Mouse (Mus musculus) forebrain, postnatal 0 days (tissue): ENCODE results near the gene Trim11. TPM values are rescaled to one million over a fixed set of nuclear protein-coding genes. Genes with fewer than 3 reads are reported as not detected.

Experiments used
- ATAC-seq: fragments of 200-750 bp; cut with Nextera tagmentation; 2 replicates; pipeline ENCODE4 v1.8.0; 2017; ENCODE audit warnings: mild to moderate bottlenecking, moderate library complexity
- DNase-seq: peaks from one replicate; pipeline ENCODE4 v3.0.0-alpha.2; 2015
- H3K27ac ChIP-seq: fragments of 300-500 bp; sonication (generic); 2 replicates; pipeline ENCODE4 v1.5.1; 2014; ENCODE audit warnings: low read depth, mild to moderate bottlenecking, antibody characterized with exemption, low read length, moderate library complexity, mixed read lengths
- H3K27me3 ChIP-seq: fragments of 300-500 bp; sonication (generic); 2 replicates; pipeline ENCODE4 v1.6.1; 2014; ENCODE audit warnings: mild to moderate bottlenecking, low read length, mixed read lengths; ENCODE audit not compliant: insufficient read depth
- H3K36me3 ChIP-seq: fragments of 300-500 bp; sonication (generic); 2 replicates; pipeline ENCODE4 v1.6.1; 2014; ENCODE audit warnings: mild to moderate bottlenecking, moderate library complexity; ENCODE audit not compliant: insufficient read depth
- H3K4me1 ChIP-seq: fragments of 300-500 bp; sonication (generic); 2 replicates; pipeline ENCODE4 v1.6.1; 2014; ENCODE audit warnings: antibody characterized with exemption; ENCODE audit not compliant: insufficient read depth
- H3K4me2 ChIP-seq: fragments of 300-500 bp; sonication (generic); 2 replicates; pipeline ENCODE4 v1.6.1; 2014; ENCODE audit warnings: low read depth, mild to moderate bottlenecking, moderate library complexity
- H3K4me3 ChIP-seq: fragments of 300-500 bp; sonication (generic); 2 replicates; pipeline ENCODE4 v1.5.1; 2014; ENCODE audit warnings: low read depth, low read length, mixed read lengths
- H3K9ac ChIP-seq: fragments of 300-500 bp; sonication (generic); 2 replicates; pipeline ENCODE4 v1.6.1; 2014; ENCODE audit warnings: mild to moderate bottlenecking
- H3K9me3 ChIP-seq: fragments of 300-500 bp; sonication (generic); 2 replicates; pipeline ENCODE4 v1.6.1; 2016; ENCODE audit warnings: low read length
- CTCF ChIP-seq: sonication (generic); IDR thresholded peaks from 2 replicates; pipeline ENCODE4 v1.5.1; 2016; ENCODE audit warnings: antibody characterized with exemption, control low read depth, low read depth
- WGBS: fragments of 180-500 bp; shearing (Covaris S2); extraction: QIAGEN DNeasy Blood & Tissue Kit; methylation state at CpG from one replicate; pipeline ENCODE4 v1.1.7; 2014; 5-methylcytosine and 5-hydroxymethylcytosine counted together
- microRNA-seq, 2 experiments: library from miRNA; unstranded; fragments of <30 nt; microRNA quantifications; one replicate each; pipeline ENCODE4; 2016
- polyA plus RNA-seq: library from polyadenylated mRNA; unstranded; fragments of >200 nt; fragmentation: Nextera tagmentation; extraction: Ambion mirVana; gene quantifications from 2 replicates; pipeline ENCODE4 v1.2.1, GENCODE M21; 2015
- total RNA-seq: library from RNA; depleted of rRNA; stranded (reverse); fragments of >200 nt; gene quantifications from 2 replicates; pipeline ENCODE4 v1.2.3, GENCODE M21; 2014; rRNA removed

The Trim11 gene
- total and polyA plus RNA-seq, 2 experiments from 2014 or later, result 16.0 to 31.9 TPM

DNA sequence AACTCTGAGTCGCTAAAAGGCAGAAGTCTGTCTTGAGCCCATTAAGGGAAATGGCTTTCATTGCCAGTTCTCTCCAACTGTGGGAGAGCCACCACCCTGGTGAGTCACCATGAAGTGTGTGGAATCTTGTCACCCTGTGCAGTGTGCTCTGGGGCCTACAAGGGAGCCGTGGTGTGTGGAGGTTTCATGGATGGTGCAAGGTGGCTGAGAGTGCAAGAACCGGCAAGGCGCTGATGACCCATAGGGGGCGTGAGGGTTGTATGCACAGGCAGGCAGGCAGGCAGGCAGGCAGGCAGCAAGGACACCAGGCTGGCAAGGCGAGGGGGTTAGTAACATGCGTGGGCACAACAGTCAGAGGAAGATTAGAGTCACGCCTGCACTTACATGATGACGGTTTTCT lies 37.2 kb downstream of the Trim11 start:
- no peaks in the 10 kb centered on the region for H3K4me1 ChIP-seq
- H3K9ac ChIP-seq, result no peak overlapping the region
- no peaks in the 10 kb centered on the region for H3K27me3 ChIP-seq
- WGBS, result 35% methylated on average over 9 of the region's 9 CpGs
- no peak overlapping the region for H3K27ac ChIP-seq
- DNase-seq (no peak), ATAC-seq (no peak)
- no peaks in the 10 kb centered on the region for H3K36me3 ChIP-seq
- TF ChIP-seq CTCF, result peak; percentile 47
- H3K9me3 ChIP-seq, result no peaks in the 10 kb centered on the region
- H3K4me3 ChIP-seq, result no peak overlapping the region
- H3K4me2 ChIP-seq, result no peak overlapping the region

DNA sequence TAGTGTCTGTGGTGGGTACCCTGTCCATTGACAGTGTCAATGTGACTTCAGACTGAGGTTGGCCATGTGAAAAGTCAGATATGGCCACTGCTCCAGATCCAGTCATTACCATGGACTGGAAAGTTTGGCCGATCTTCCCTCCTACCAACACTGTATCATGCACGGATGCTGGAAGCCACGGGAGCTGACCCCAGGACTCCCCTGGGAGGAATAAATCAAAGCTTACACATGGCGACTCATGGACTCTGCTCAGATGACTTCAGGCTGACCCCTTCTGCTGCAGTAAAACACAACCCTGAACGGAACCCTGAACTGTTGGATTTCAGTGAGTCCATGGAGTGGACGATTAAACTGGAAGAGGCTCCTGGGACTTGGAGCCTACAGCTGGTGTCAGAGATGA lies 48.5 kb downstream of the Trim11 start:
- Histone ChIP-seq H3K4me2 (no peak overlapping the region), H3K36me3 (no peaks in the 10 kb centered on the region), H3K4me1 (no peaks in the 10 kb centered on the region), H3K9me3 (no peaks in the 10 kb centered on the region), H3K27me3 (no peaks in the 10 kb centered on the region), H3K27ac (no peak overlapping the region), H3K9ac (no peak overlapping the region), H3K4me3 (no peak overlapping the region)
- ATAC-seq (no peak), DNase-seq (no peak)
- no peak for TF ChIP-seq CTCF
- 85% methylated on average over 6 of the region's 6 CpGs for WGBS

DNA sequence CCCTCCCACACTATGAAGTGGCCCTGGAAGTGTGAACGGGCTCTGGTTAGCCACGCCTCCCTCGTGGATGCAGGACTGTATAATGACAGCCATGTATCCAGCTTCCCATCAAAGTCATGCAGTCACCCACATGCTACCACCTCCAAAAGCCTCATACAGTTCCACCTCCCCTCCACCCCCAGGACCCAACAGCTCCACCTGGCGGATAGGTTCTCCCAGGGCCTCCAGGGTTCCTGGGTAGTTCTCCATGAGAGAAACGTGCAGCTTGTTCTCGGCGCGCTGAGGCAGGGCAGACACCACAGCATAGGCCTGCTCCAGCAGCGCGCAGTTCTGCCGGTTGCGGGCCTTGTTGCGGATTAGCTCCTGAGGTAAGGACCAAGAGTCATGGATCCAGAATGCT lies 51.1 kb downstream of the Trim11 start:
- H3K27ac ChIP-seq, result no peak overlapping the region
- no peaks in the 10 kb centered on the region for H3K27me3 ChIP-seq
- WGBS, result 91% methylated on average over 13 of the region's 13 CpGs
- H3K4me3 ChIP-seq, result no peak overlapping the region
- H3K9ac ChIP-seq, result no peak overlapping the region
- H3K36me3 ChIP-seq, result no peaks in the 10 kb centered on the region
- H3K4me2 ChIP-seq, result no peak overlapping the region
- ATAC-seq, result no peak
- DNase-seq, result no peak
- TF ChIP-seq CTCF, result no peak
- no peaks in the 10 kb centered on the region for H3K4me1 ChIP-seq
- H3K9me3 ChIP-seq, result no peaks in the 10 kb centered on the region

Small RNA genes lying within 50 kb of the gene (microRNA-seq; reads per million reads assigned to microRNA genes)
- 0.24 to 0.39 reads per million in 2 experiments for gene Gm44313

Other genes with a start within 250 kb of the Trim11 start
- 0.15 and 0.81 TPM in 2 replicates for gene Olfr317, start 238.9 kb upstream of the Trim11 start, total RNA-seq
- 0.12 and 0.13 TPM in 2 replicates for gene Olfr317, start 238.9 kb upstream of the Trim11 start, polyA plus RNA-seq
- gene Olfr316, start 225.4 kb upstream of the Trim11 start, total RNA-seq, result not detected in 2 replicates
- gene Olfr316, start 225.4 kb upstream of the Trim11 start, polyA plus RNA-seq, result 0.16 TPM in 1 of 2 replicates, not detected in the other
- gene Olfr315, start 204.9 kb upstream of the Trim11 start, total RNA-seq, result 0.29 TPM in 1 of 2 replicates, not detected in the other
- not detected in 2 replicates for gene Olfr315, start 204.9 kb upstream of the Trim11 start, polyA plus RNA-seq
- gene Olfr314, start 195.1 kb upstream of the Trim11 start, total RNA-seq, result not detected in 2 replicates
- gene Olfr314, start 195.1 kb upstream of the Trim11 start, polyA plus RNA-seq, result not detected in 2 replicates
- gene Fam183b, start 176.1 kb upstream of the Trim11 start, total RNA-seq, result 8.0 and 8.6 TPM in 2 replicates
- gene Fam183b, start 176.1 kb upstream of the Trim11 start, polyA plus RNA-seq, result 8.6 and 12.0 TPM in 2 replicates
- not detected in 2 replicates for gene Olfr313, start 163.1 kb upstream of the Trim11 start, total RNA-seq
- not detected in 2 replicates for gene Olfr313, start 163.1 kb upstream of the Trim11 start, polyA plus RNA-seq
- gene Olfr312, start 148.9 kb upstream of the Trim11 start, total RNA-seq, result not detected in 2 replicates
- gene Olfr312, start 148.9 kb upstream of the Trim11 start, polyA plus RNA-seq, result not detected in 2 replicates
- not detected in 2 replicates for gene Olfr311, start 138.8 kb upstream of the Trim11 start, total RNA-seq
- not detected in 2 replicates for gene Olfr311, start 138.8 kb upstream of the Trim11 start, polyA plus RNA-seq
- 22.6 and 22.8 TPM in 2 replicates for gene Gm12258, start 130.9 kb upstream of the Trim11 start, total RNA-seq
- 6.2 and 10.2 TPM in 2 replicates for gene Gm12258, start 130.9 kb upstream of the Trim11 start, polyA plus RNA-seq
- gene 2810021J22Rik, start 110.9 kb upstream of the Trim11 start, total RNA-seq, result 8.5 and 8.8 TPM in 2 replicates
- gene 2810021J22Rik, start 110.9 kb upstream of the Trim11 start, polyA plus RNA-seq, result 5.3 and 8.2 TPM in 2 replicates
- 13.0 and 13.2 TPM in 2 replicates for gene Zfp39, start 73.9 kb upstream of the Trim11 start, total RNA-seq
- 4.4 and 7.0 TPM in 2 replicates for gene Zfp39, start 73.9 kb upstream of the Trim11 start, polyA plus RNA-seq
- gene Btnl10, start 60.2 kb upstream of the Trim11 start, total RNA-seq, result 0.10 TPM in 1 of 2 replicates, not detected in the other
- not detected in 2 replicates for gene Btnl10, start 60.2 kb upstream of the Trim11 start, polyA plus RNA-seq
- 668 and 716 TPM in 2 replicates for gene Rnf187, start 39.2 kb upstream of the Trim11 start, total RNA-seq
- 583 and 608 TPM in 2 replicates for gene Rnf187, start 39.2 kb upstream of the Trim11 start, polyA plus RNA-seq
- gene Hist3h2ba, start 29.2 kb upstream of the Trim11 start, total RNA-seq, result 446 and 960 TPM in 2 replicates
- 111 and 146 TPM in 2 replicates for gene Hist3h2ba, start 29.2 kb upstream of the Trim11 start, polyA plus RNA-seq
- 181 and 199 TPM in 2 replicates for gene Hist3h2a, start 23.4 kb upstream of the Trim11 start, total RNA-seq
- 58.0 and 58.7 TPM in 2 replicates for gene Hist3h2a, start 23.4 kb upstream of the Trim11 start, polyA plus RNA-seq
- gene Trim17, start 23.4 kb upstream of the Trim11 start, total RNA-seq, result 3.4 and 4.0 TPM in 2 replicates
- gene Trim17, start 23.4 kb upstream of the Trim11 start, polyA plus RNA-seq, result 0.65 TPM in 2 replicates
- 1.5 and 1.7 TPM in 2 replicates for gene Obscn, start 158.3 kb downstream of the Trim11 start, total RNA-seq
- 0.23 and 0.31 TPM in 2 replicates for gene Obscn, start 158.3 kb downstream of the Trim11 start, polyA plus RNA-seq
- 11.2 and 13.8 TPM in 2 replicates for gene Iba57, start 185.6 kb downstream of the Trim11 start, total RNA-seq
- 10.8 and 11.1 TPM in 2 replicates for gene Iba57, start 185.6 kb downstream of the Trim11 start, polyA plus RNA-seq
- gene Gjc2, start 205.1 kb downstream of the Trim11 start, total RNA-seq, result 0.76 and 1.2 TPM in 2 replicates
- 0.19 and 0.31 TPM in 2 replicates for gene Gjc2, start 205.1 kb downstream of the Trim11 start, polyA plus RNA-seq
- 122 and 157 TPM in 2 replicates for gene Guk1, start 214.1 kb downstream of the Trim11 start, total RNA-seq
- 274 and 284 TPM in 2 replicates for gene Guk1, start 214.1 kb downstream of the Trim11 start, polyA plus RNA-seq
- gene Mrpl55, start 224.4 kb downstream of the Trim11 start, total RNA-seq, result 45.2 and 69.5 TPM in 2 replicates
- 124 and 131 TPM in 2 replicates for gene Mrpl55, start 224.4 kb downstream of the Trim11 start, polyA plus RNA-seq
- 5.2 and 6.9 TPM in 2 replicates for gene 2310033P09Rik, start 230.2 kb downstream of the Trim11 start, total RNA-seq
- gene 2310033P09Rik, start 230.2 kb downstream of the Trim11 start, polyA plus RNA-seq, result 22.2 and 27.6 TPM in 2 replicates